Mouse (Mus musculus) thymus, adult 2 months (tissue): ENCODE data around the gene Slc48a1.

Experiments
- CTCF ChIP-seq: fragments of 200-500 bp; IDR thresholded peaks from 2 replicates; pipeline ENCODE4 v1.5.1; 2012; ENCODE audit warnings: mild to moderate bottlenecking, control low read depth, low read length, moderate library complexity, borderline replicate concordance; ENCODE audit not compliant: control insufficient read depth, poor library complexity, insufficient read depth; ENCODE audit errors: extremely low read depth
- POLR2A ChIP-seq: fragments of 200-500 bp; IDR thresholded peaks from 2 replicates; pipeline ENCODE4 v1.6.1; 2012; ENCODE audit warnings: mild to moderate bottlenecking, low read length, control low read depth, moderate library complexity; ENCODE audit not compliant: control insufficient read depth, poor library complexity, insufficient read depth; ENCODE audit errors: extremely low read depth

DNA sequence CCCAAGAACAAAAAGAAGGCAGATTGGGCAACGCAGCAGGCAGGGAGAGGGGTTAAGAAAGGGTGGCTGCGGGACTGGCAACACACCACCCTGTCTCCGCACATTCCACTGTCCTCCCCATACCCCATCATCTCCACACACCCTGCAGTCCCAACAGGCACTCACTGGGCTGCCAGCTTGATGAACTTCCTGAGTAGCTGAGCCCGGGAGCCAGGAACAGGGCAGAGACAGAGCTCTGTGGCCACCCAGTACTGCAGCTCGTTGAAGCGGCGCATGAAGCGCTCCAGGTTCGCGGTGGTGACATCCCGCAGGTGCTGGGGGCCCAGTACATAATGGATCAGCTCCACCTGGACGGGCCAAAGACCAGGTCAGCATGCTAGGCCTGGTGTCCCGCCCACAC lies 28.5 kb upstream of the Slc48a1 start:
- TF ChIP-seq CTCF, result 0 out of 2 replicates have a peak, but pooled peaks have one; percentile 15
- 0 out of 2 replicates have a peak, but pooled peaks have one; percentile 22 for TF ChIP-seq POLR2A
